Mouse (Mus musculus): ENCODE measurements at regions not wholly inside any gene's neighbourhood (a gene's known extent, or its start where the extent isn't known, plus 50 kb on each side); places are given as distances from the start of the nearest gene placed in this dataset.

DNA sequence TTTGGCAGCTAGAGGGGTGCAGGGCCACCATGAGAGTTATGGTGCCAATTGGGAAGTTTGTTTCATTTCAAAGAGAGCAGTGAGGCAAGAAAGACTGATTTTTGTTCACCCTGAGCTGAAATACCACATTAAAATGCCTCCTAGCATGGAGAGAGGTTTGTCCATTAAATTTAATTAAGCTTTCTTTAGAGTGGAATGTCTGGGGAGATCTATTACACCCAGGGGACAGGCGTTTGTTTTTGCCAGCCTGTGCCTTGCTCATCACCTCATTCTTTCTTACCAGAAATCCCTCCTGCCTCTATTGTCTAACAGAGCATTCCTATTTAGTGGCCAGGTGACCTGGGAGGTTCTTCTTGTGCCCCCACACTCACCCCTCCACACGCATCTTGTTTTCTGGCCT lies 55.2 kb upstream of the Rcn1 start:
- H3K27ac ChIP-seq = no peak overlapping the region

DNA sequence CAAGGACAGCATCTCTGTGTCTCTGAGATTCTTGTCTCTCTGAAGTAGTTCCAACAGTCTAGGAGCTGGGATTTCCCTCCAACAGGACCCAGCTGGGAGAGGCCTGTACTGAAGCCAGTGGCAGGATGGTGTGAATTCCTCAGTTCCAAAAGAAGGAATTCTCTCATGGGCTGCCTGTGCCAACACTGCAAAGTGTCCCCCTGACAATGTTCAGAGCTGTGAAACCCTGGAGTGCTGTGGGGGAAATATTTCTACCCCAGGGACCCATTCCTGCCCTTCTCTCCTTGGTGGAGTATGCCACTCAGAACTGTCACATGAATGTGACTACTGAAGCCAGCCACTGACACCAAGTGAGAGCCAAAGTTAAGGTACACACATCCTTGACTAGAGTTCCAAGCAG lies 55.7 kb upstream of the Rcn1 start:
- Histone ChIP-seq H3K27me3 (peaks cover 20% of the 10 kb centered on the region; the same call in 1 of the 2 replicates), H3K4me2 (no peak overlapping the region), H3K36me3 (no peaks in the 10 kb centered on the region), H3K4me1 (replicated peaks) (peaks cover 7% of the 10 kb centered on the region), H3K9ac (no peak overlapping the region), H3K27ac (no peak overlapping the region), H3K4me3 (no peak overlapping the region), H3K9me3 (no peaks in the 10 kb centered on the region)
- no peak for ATAC-seq (ENCODE audit: low FRiP score)

More for the DNA sequence above, 55.2 kb upstream of the Rcn1 start:
- Histone ChIP-seq H3K27me3 (peaks cover 18% of the 10 kb centered on the region; the same call in 1 of the 2 replicates), H3K4me1 (replicated peaks) (peaks cover 7% of the 10 kb centered on the region), H3K4me3 (no peak overlapping the region), H3K36me3 (no peaks in the 10 kb centered on the region), H3K4me2 (no peak overlapping the region), H3K9me3 (no peaks in the 10 kb centered on the region), H3K9ac (no peak overlapping the region)
- 47% methylated on average over 2 of the region's 2 CpGs for WGBS
- no peak for ATAC-seq (ENCODE audit: low FRiP score)

- H3K36me3 ChIP-seq = no peaks in the 10 kb centered on the region
- no peaks in the 10 kb centered on the region for H3K9me3 ChIP-seq
- no peak overlapping the region for H3K27ac ChIP-seq
- H3K4me1 ChIP-seq (replicated peaks) = peaks cover 7% of the 10 kb centered on the region
- 89% methylated on average over 4 of the region's 4 CpGs for WGBS
- ATAC-seq (ENCODE audit: low FRiP score) = no peak
- no peak overlapping the region for H3K4me3 ChIP-seq
- H3K4me2 ChIP-seq = no peak overlapping the region
- peaks cover 10% of the 10 kb centered on the region for H3K27me3 ChIP-seq
- no peak overlapping the region for H3K9ac ChIP-seq
These were observed 59.5 kb upstream of the Rcn1 start for GRCm38 (mm10) chr2:105458643-105459042.

- Histone ChIP-seq H3K27me3 (peaks cover 10% of the 10 kb centered on the region; the same call in 1 of the 2 replicates), H3K4me2 (no peak overlapping the region), H3K27ac (no peak overlapping the region), H3K9me3 (no peaks in the 10 kb centered on the region), H3K36me3 (no peaks in the 10 kb centered on the region), H3K9ac (no peak overlapping the region), H3K4me3 (no peak overlapping the region), H3K4me1 (replicated peaks) (peaks cover 2% of the 10 kb centered on the region)
- 90% methylated on average over 9 of the region's 9 CpGs for WGBS
- no peak for ATAC-seq (ENCODE audit: low FRiP score)
These were observed 60.4 kb upstream of the Rcn1 start for GRCm38 (mm10) chr2:105459512-105459911.

DNA sequence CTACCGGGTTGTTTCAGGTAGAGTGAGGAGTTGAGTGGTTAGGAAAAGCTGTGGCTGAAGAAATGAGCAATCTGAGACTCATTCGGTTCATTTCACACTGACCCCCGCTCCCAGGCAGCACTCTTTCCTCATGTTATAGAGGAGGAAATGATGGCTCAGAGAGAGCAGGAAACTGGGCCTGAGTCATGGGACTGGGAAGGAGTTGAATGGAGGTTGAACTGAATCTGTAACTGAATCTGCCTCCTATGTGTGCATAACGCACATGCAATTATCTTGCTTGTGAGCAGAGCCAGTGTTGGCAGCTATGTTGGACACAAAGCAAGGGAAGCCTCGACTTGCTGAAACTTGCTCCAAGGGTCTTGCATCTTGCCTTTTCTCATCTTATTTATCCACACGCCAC lies 66.5 kb upstream of the Rcn1 start:
- WGBS = 91% methylated on average over 6 of the region's 6 CpGs
- H3K9me3 ChIP-seq = no peaks in the 10 kb centered on the region

DNA sequence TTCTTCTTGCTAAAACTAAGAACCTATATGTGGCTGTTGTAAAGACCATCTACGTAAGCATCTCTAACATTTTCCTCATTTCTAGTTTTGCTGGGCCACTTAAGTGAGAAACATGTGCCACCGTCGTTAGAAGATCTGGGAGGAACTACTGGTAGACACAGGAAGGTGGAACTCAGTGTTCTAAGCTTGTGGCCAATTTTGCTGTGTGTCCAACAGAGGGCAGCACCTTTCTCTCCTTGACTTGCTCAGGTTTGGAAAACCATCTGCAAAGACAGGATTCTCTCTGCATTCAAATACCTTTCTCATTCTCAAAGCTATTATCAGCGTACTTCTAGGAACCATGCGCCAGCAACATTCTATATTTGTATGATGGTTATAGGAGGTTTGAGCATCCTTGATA lies 69.8 kb upstream of the Rcn1 start:
- Histone ChIP-seq H3K4me3 (no peak overlapping the region), H3K27me3 (peaks cover 18% of the 10 kb centered on the region), H3K4me2 (no peak overlapping the region), H3K9ac (no peak overlapping the region), H3K4me1 (replicated peaks) (no peaks in the 10 kb centered on the region), H3K9me3 (no peaks in the 10 kb centered on the region), H3K27ac (no peak overlapping the region), H3K36me3 (no peaks in the 10 kb centered on the region)
- no peak for ATAC-seq (ENCODE audit: low FRiP score)
- WGBS = 33% methylated on average over 5 of the region's 5 CpGs

More for the DNA sequence above, 66.5 kb upstream of the Rcn1 start:
- Histone ChIP-seq H3K36me3 (no peaks in the 10 kb centered on the region), H3K27ac (no peak overlapping the region), H3K4me3 (no peak overlapping the region), H3K4me2 (no peak overlapping the region), H3K4me1 (replicated peaks) (no peaks in the 10 kb centered on the region), H3K27me3 (peaks cover 22% of the 10 kb centered on the region), H3K9ac (no peak overlapping the region)
- no peak for ATAC-seq (ENCODE audit: low FRiP score)

GRCm38 (mm10) chr2:105476028-105476677 lies 77.0 kb upstream of the Rcn1 start:
- Histone ChIP-seq H3K9ac (no peak overlapping the region), H3K4me1 (replicated peaks) (no peaks in the 10 kb centered on the region), H3K9me3 (no peaks in the 10 kb centered on the region), H3K4me3 (no peak overlapping the region), H3K27ac (no peak overlapping the region), H3K27me3 (0 out of 2 replicates have a peak, but pooled peaks cover 4% of the 10 kb centered on the region), H3K36me3 (no peaks in the 10 kb centered on the region), H3K4me2 (no peak overlapping the region)
- WGBS = 81% methylated on average over 7 of the region's 7 CpGs
- no peak for ATAC-seq (ENCODE audit: low FRiP score)

- H3K9ac ChIP-seq = no peak overlapping the region
- no peaks in the 10 kb centered on the region for H3K4me1 ChIP-seq (replicated peaks)
- no peaks in the 10 kb centered on the region; the same call in 1 of the 2 replicates for H3K27me3 ChIP-seq
- WGBS = 76% methylated on average over 11 of the region's 11 CpGs
- no peak overlapping the region for H3K4me3 ChIP-seq
- no peaks in the 10 kb centered on the region for H3K36me3 ChIP-seq
- no peak overlapping the region for H3K4me2 ChIP-seq
- H3K27ac ChIP-seq = no peak overlapping the region
- H3K9me3 ChIP-seq = no peaks in the 10 kb centered on the region
- ATAC-seq (ENCODE audit: low FRiP score) = no peak
These were observed 83.0 kb upstream of the Rcn1 start for GRCm38 (mm10) chr2:105481990-105482592.

DNA sequence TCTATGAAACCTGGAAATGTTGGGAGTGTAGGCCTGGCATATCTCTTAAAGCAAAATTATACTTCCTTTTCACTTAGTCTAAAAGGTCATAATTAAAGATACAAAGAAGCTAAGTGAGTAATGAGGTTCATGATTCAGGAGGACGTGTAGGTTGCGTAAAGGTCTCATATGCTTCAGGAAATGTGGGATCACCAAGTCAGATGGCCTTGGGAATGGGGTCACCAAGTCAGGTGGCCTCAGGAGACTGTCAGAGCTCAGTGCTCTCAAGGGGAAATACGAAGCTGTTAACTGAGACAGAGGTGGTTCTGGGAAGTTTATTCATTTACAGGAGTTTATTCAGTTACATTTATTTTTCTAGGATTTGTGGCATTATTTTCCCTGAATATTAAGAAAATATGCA lies 85.4 kb upstream of the Rcn1 start:
- no peak for ATAC-seq (ENCODE audit: low FRiP score)

DNA sequence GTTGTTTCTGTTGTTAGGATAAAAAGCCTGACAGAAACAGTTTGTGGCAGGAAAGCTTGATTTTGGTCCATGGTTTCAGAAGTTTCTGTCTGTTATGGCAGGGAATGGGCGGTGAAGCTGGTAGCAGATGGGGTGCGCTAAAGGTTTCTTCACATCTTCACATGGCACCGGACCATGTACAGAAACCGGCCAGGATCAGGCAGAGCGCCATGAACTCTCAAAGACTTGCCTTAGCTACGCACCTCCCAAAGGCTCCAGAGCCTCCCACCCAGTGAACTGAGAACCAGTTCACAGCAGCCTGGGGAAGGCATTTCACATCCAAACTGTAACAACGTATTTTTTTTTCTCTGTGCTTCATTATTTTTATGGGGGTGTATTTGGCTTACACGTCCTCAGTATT lies 86.2 kb upstream of the Rcn1 start:
- H3K9me3 ChIP-seq = no peaks in the 10 kb centered on the region
- H3K27ac ChIP-seq = no peak overlapping the region
- H3K9ac ChIP-seq = no peak overlapping the region
- ATAC-seq (ENCODE audit: low FRiP score) = no peak
- no peaks in the 10 kb centered on the region for H3K4me1 ChIP-seq (replicated peaks)
- no peak overlapping the region for H3K4me3 ChIP-seq
- H3K36me3 ChIP-seq = no peaks in the 10 kb centered on the region
- no peaks in the 10 kb centered on the region; the same call in 1 of the 2 replicates for H3K27me3 ChIP-seq
- H3K4me2 ChIP-seq = no peak overlapping the region
- 87% methylated on average over 8 of the region's 8 CpGs for WGBS

More for the DNA sequence above, 85.4 kb upstream of the Rcn1 start:
- Histone ChIP-seq H3K27ac (no peak overlapping the region), H3K4me2 (no peak overlapping the region), H3K36me3 (no peaks in the 10 kb centered on the region), H3K4me3 (no peak overlapping the region), H3K4me1 (replicated peaks) (no peaks in the 10 kb centered on the region), H3K9me3 (no peaks in the 10 kb centered on the region), H3K9ac (no peak overlapping the region), H3K27me3 (no peaks in the 10 kb centered on the region; the same call in 1 of the 2 replicates)
- 82% methylated on average over 3 of the region's 3 CpGs for WGBS

DNA sequence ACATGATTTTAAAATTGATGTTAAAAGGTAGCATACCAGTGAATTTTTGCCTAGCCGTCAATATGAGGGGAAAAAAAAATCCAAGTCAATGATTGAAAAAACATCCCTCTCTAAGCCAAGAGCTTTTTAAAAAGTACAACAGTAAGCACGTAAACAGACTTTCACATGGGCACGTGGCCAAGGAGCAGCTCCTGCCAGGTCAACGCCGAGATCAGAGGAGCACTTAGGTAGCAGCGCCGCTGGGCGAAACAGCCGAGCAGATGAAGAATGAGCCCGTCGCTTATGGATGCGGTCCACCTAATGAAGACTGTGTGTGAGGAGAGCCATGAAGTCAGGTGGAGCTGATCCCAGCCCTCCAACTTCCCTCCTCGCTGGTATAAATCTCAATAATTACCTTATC lies 96.7 kb upstream of the Rcn1 start:
- Histone ChIP-seq H3K9ac (no peak overlapping the region), H3K4me1 (replicated peaks) (no peaks in the 10 kb centered on the region), H3K27ac (no peak overlapping the region), H3K36me3 (no peaks in the 10 kb centered on the region), H3K27me3 (no peaks in the 10 kb centered on the region), H3K4me3 (no peak overlapping the region), H3K9me3 (no peaks in the 10 kb centered on the region), H3K4me2 (no peak overlapping the region)
- ATAC-seq (ENCODE audit: low FRiP score) = no peak
- WGBS = 81% methylated on average over 13 of the region's 13 CpGs

DNA sequence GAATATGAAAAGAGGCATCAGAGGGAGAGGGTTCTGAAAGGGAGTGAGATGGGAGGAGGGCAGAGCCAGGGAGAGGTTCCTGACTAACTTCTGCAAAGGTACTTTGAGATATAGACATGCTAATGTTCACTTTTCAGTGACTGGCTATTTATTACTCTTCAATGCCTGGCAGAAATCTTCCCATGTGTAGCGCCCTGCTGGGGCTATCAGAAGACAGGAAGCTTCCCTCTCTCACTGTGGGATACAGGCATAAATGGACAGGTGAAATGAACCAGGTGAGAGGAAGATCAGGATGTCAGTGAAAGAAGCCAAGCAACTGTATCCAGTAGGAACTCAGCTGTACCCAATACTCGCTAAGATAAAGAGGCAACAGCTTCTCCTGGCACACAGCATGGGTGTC lies 105.1 kb upstream of the Rcn1 start:
- 66% methylated on average over 2 of the region's 2 CpGs for WGBS
- no peak overlapping the region for H3K4me3 ChIP-seq
- no peak overlapping the region for H3K27ac ChIP-seq
- H3K36me3 ChIP-seq = no peaks in the 10 kb centered on the region
- no peak for ATAC-seq (ENCODE audit: low FRiP score)
- H3K9ac ChIP-seq = no peak overlapping the region
- H3K4me1 ChIP-seq (replicated peaks) = no peaks in the 10 kb centered on the region
- H3K4me2 ChIP-seq = no peak overlapping the region
- H3K27me3 ChIP-seq = peaks cover 13% of the 10 kb centered on the region; the same call in 1 of the 2 replicates
- H3K9me3 ChIP-seq = no peaks in the 10 kb centered on the region

GRCm38 (mm10) chr2:105505554-105505953 lies 106.4 kb upstream of the Rcn1 start:
- Histone ChIP-seq H3K9ac (no peak overlapping the region), H3K27ac (no peak overlapping the region), H3K4me1 (replicated peaks) (no peaks in the 10 kb centered on the region), H3K36me3 (no peaks in the 10 kb centered on the region), H3K9me3 (no peaks in the 10 kb centered on the region), H3K4me2 (no peak overlapping the region), H3K27me3 (peaks cover 22% of the 10 kb centered on the region), H3K4me3 (no peak overlapping the region)
- 85% methylated on average over 4 of the region's 4 CpGs for WGBS
- no peak for ATAC-seq (ENCODE audit: low FRiP score)

Measured in hindbrain, embryonic 13.5 days (tissue).